ENCODE assay signal across 15 mouse cellular contexts in genomic region chr11:64543181-64543641, GRCm38 (mm10).
"Had no signal": no experiment of that assay in that cellular context is flagged by ENCODE, and none has a peak within 500 bp of the region (broad histone marks: within the 10 kb centered on the region; RNA-seq: fewer than 3 reads in every experiment).

No protein-coding gene starts in this region.

- H3K36me3 ChIP-seq: limb, embryonic 12.5 days; limb, embryonic 15.5 days; liver, embryonic 13.5 days; midbrain, embryonic 10.5 days; midbrain, embryonic 13.5 days; neural tube, embryonic 13.5 days had no signal

- H3K27me3 ChIP-seq: liver, embryonic 13.5 days; neural tube, embryonic 13.5 days had no signal

- H3K4me2 ChIP-seq: limb, embryonic 15.5 days; liver, embryonic 13.5 days; midbrain, embryonic 13.5 days; neural tube, embryonic 13.5 days had no signal

- DNase-seq: kidney, adult 2 months; kidney, postnatal 14 days; left cerebral cortex, postnatal 4 days; liver, embryonic 13.5 days; thymus, adult 18-20 months; thymus, postnatal 36 days had no signal

- H3K9me3 ChIP-seq: limb, embryonic 12.5 days; limb, embryonic 15.5 days; liver, embryonic 13.5 days; midbrain, embryonic 10.5 days; midbrain, embryonic 13.5 days; neural tube, embryonic 13.5 days had no signal

- H3K27ac ChIP-seq: limb, embryonic 12.5 days; limb, embryonic 15.5 days; liver, embryonic 13.5 days; macrophage; midbrain, embryonic 10.5 days; midbrain, embryonic 13.5 days; neural tube, embryonic 13.5 days had no signal

- H3K4me1 ChIP-seq: liver, embryonic 13.5 days; midbrain, embryonic 13.5 days had no signal

- H3K9ac ChIP-seq: limb, embryonic 12.5 days; limb, embryonic 15.5 days; liver, embryonic 13.5 days; midbrain, embryonic 13.5 days; neural tube, embryonic 13.5 days had no signal

- ATAC-seq: intestine, postnatal 0 days; midbrain, embryonic 13.5 days; midbrain, embryonic 16.5 days had no signal

- H3K4me3 ChIP-seq: limb, embryonic 12.5 days; limb, embryonic 15.5 days; liver, embryonic 13.5 days; midbrain, embryonic 10.5 days; midbrain, embryonic 13.5 days; myocyte; neural tube, embryonic 13.5 days had no signal
